Mouse (Mus musculus): ENCODE results near the gene Gm28360.
"Not testable (repeated sequence)": the region's sequence is repeated elsewhere in the genome, so short reads cannot be mapped to it uniquely, and the experiment has no call there.

GRCm38 (mm10) chr1:117829781-117830180 is at the start of gene Gm28360:
- not testable (repeated sequence) for TF ChIP-seq RAD21 (IDR thresholded peaks at IDR 0.05; ENCODE audit: low read depth, low read length); CTCF (conservative IDR thresholded peaks at IDR 0.05 in 1 of 2, IDR thresholded peaks at IDR 0.05 in 1 of 2; ENCODE audit: low read depth in 2 of 2, low read length in 2 of 2)

All from CH12.LX (cell line).